Mouse (Mus musculus): ENCODE results near the gene Egflam. TPM values are rescaled to one million over a fixed set of nuclear protein-coding genes. Genes with fewer than 3 reads are reported as not detected.

Gene Egflam
- 1 to 10 TPM; 2.7 to 4.0 TPM for total RNA-seq (2021)

DNA sequence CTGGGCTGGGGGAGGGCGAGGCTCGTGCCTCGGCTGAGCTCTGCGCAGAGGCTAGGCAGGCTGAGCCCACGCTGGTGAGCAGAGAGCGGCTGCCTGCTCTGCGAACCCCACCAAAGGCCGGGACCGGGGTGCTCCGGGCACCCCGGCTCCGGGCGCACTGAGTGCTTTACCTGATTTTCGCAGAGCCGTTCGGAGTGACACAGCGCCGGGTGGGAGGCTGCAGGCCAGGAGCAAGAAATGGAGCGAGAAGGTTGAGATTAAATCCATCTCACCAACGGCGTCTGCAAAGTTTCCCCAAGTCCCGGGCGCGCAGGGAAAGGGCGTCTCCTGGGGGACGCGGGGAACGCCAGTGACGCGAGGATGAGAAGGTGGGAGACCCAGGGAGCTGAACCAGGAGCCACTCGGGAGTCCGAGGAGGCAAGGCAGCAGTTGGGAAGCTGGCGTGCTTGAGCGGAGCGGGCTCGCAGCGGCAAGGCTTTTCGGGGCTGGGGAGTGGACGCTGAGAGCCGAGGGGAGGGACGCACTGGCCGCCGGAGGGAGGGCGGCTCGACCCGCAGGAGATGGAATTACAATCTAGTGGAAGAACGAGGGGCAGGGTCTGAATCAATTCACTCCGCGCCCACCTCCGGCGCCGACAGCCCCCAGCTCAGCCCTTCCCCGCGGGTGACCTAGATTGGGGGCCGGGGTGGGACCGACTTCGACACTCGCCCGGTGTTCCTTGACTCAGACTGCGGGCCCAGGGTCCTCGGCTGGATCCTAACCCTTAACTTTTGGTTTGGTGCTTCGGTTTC, at the start of gene Egflam:
Gene Egflam, minus strand, starts transcription at position 578 of the 791 bp plus-strand sequence.
- peak in 1 of 2 experiments; percentile 3 for DNase-seq (ENCODE audit: extremely low spot score in 1 of 2, low spot score in 1 of 2)

DNA sequence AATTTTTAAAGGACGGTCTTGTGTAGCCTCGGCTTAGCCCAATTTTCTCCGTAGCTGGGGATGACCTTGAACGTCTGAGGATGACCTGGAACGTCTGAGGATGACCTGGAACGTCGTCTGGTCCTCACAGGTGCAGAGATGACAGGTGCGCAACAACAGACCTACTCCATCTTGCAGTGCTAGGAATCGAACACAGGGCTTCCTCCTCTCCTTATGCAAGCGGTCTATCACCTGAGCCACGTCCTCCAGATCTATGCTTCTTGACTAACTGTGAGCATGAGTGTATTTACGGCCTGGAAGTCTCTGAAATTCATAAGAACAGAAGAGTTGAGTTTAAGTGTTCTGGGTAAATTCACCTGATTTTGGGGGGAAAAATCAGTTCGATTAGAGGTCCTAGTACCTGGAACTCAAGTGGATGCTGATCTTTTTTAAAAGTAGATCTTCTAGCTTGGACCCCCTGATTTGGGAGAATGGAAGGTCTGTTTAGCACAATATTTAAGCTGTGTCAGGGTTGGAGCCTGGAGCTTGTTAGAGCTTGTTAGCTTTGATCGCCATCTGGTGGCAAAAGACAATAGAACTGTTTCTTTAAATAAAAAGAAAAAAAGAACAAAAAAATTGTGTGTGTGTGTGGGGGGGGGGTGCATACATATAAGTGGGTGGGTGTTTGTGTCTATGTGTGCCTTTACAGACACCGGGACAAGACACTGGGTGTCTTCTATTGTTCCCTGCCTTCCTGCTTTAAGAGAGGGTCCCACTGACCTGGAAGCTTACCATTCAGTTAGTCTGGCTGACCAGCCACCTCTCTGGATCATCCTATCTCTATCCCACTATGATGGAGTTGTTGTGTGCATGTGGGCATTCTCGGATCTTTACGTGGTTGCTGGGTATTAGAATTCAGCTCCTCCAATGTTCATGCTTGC, 45.5 kb upstream of the Egflam start:
- peak in 1 of 2 experiments; percentile 30 for DNase-seq (ENCODE audit: extremely low spot score in 1 of 2, low spot score in 1 of 2)

DNA sequence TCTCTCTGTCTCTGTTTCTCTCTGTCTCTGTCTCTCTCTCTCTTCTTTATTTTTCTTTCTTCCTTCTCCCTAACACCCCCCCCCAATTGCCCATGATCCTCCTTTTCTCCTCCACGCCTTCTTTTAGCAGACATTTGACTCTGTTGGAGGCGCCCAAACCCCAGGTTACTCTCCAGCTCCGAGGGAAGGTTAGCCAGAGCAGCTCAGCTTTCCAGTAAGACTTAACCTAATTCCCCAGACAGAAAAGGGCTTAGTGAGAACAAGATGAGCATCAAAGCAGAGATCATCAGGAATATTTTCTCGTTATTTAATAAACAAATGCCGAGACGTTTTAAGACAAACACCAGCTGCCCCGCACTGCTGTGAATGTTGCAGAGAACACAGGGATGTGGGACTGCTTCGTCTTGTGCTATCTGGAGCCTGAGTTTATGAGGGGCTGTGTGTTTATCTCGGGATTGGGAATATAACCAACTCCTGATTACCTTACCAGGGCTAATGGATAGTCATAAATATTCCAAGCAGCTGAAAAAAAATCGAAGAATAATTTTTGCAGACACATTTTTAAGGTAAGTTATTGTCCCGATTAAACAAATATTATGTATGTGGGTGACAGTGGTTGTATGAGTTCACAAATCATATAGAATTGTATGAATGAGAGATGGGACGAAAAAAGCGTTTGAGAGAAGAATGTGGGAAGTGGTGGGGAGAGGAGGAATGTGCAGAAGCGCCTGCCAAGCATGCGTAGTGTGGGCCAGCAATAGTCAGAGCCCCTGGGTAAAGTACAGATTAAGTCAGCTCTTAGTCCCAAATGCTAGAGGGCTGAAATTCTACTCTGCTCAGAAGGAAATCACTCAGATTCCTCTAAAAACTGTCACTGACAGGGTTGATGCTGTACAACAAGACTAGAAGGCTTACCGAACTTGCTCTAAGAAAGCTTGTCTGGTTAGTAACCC, 44.2 kb upstream of the Egflam start:
- DNase-seq (ENCODE audit: extremely low spot score in 1 of 2, low spot score in 1 of 2) = no peak

DNA sequence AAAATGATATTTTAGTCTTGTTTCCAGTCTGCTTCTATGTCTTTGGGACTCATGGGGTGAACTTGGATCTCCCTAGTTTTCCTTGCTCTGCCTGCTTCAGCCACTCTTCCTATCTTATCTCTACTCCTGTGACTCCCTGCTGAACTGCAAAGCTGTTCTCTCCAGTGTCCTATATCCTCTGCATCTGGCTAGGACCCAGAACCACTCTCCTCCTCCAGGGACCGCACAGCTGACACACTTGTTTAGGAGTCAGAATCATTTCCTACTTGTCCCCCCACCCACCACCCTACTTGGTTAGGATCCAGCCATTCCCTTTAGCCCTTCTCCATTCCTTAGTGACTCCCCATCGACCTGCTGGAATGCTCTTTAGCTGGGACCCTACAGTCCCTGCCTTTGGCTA, 26.1 kb upstream of the Egflam start:
- DNase-seq (ENCODE audit: extremely low spot score in 1 of 2, low spot score in 1 of 2) = no peak

DNA sequence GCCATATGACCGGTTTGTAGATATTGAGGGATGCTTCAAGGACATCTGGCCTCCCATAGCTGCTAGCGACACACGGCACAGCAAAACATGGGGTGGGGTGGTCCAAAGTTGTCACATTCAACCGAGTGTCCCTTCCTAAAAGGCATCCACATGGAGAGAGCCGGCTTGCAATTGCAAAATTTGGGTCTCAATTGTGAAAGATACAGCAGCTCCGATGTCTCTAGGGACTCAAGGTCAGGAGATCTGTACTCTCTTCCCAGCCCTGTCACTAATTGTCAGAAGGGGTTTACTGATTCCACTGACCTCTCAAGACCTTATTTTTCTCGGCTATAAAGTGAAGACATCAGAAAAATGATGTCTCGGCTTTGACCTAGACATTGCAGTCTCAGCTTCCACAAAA, 6.3 kb upstream of the Egflam start:
- DNase-seq (ENCODE audit: extremely low spot score in 1 of 2, low spot score in 1 of 2) = no peak

DNA sequence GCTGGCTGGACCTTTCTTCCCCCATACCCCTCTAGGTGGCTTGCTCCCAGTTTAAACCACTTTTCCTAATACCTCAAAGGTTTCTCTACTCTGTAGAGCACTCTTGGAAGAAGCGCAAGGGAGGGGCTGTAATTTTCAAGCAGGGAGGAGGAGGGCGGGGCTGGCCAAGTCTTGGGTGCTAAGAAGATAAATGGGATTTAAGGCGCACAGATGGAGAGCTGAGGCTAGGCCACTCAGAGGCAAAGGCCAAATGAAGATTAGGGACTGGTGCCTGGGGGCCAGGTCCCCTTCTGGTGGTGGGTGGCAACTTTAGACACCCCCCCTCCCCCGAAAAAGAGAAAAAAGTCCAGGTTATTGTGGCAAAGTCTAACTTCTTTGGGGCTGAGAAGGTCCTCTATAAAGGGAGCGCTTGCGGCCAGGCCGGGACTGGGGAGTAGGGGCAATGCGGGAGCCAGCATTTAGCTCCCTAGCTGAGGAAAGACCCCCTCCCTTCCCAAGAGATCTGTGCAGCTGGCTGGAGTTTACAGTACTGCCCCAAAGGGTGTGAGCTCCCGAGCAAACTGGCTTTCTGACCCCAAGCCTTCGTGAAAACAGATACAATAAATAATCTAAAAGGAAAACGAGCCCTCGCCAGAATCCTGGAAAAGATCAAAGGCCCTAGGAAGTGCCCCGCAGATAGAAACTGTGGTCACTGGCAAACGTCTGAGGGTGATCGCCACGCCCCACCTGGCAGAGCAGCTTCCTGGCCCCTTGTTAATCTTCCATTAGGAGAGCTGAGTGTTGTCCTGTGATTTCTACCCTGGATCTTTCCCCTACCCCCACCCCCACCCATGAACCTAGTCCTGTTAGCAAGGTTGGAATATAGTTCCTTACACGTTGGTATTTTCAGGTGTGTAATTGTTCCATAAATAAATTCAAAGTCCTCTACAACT, 680 bp upstream of the Egflam start:
- DNase-seq (ENCODE audit: extremely low spot score in 1 of 2, low spot score in 1 of 2) = no peak

DNA sequence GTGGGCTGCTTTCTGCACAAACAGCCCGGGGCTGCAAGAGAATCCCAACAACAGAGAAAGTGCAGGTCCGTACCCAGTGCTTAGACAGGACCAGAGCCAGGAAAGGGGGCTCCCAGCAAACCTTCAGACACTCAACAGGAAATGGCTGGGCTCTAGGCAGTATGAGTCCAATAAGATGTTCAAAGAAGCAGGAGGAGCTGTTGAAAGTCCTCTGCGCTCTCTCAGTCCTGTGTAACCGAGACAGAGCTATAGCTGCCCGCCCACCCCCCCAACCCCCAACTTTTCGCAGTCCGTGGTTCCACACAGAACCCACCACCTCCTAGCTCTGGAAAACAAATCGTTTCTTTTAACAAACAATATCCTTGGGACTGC, 763 bp downstream of the Egflam start:
- no peak for DNase-seq (ENCODE audit: extremely low spot score in 1 of 2, low spot score in 1 of 2)

DNA sequence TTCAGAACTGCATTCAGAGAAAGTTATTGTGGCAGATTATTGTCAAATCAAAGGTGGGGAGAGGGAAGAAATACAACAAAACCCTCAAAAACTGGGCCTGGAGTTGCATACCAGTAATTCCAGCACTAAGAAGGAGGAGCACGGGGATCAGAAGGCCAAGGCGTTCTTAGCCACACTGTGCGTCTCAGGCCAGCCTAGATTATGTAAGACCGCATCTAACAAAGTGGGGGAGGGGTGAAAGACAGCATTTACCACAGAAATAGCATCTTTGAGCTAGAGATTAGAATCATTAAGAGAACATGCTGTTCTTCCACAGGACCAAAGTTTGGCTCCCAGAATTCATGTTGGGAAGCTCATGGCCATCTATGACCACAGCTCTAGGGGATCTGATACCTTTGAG, 14.8 kb downstream of the Egflam start:
- DNase-seq (ENCODE audit: extremely low spot score in 1 of 2, low spot score in 1 of 2) = no peak

DNA sequence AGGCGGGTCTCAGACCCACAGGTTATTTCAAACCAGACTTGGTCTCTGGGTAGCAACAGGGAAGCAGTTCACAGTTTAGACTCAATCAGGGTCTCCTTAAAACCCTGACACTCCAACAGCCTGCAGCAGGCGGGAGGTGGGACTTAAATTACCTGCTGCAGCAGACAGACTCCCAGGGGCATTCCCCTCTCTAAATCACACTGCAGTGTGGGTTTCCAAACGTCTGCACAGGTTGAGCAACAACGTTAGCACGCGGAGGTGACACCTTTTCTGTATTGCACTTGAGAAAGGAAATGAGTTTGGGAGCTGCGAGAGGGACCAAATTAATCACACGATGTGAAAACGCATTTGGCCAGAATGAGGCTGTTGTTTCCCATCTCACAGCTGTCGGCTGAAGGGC, 15.7 kb downstream of the Egflam start:
- no peak for DNase-seq (ENCODE audit: extremely low spot score in 1 of 2, low spot score in 1 of 2)

DNA sequence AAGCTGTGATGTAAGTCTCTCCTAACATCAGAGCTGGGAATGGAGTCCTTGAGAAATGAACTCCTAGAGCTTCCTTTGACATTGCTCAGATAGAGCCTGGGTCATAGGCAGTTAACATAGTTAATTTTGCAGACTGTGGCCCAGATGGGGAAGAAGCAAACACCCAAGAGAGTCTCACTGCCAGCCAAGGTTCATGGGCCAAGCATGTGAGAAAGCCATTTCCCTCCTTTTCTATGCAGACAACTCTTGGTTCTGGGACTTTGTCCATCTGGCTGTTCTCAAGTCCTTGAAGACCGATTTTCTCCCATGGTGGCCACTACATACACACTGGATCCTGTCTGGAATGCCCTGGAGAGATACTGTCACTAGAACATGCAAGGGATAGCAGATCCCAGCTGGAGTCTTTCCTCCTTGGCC, 45.6 kb downstream of the Egflam start:
- DNase-seq (ENCODE audit: extremely low spot score in 1 of 2, low spot score in 1 of 2) = no peak

DNA sequence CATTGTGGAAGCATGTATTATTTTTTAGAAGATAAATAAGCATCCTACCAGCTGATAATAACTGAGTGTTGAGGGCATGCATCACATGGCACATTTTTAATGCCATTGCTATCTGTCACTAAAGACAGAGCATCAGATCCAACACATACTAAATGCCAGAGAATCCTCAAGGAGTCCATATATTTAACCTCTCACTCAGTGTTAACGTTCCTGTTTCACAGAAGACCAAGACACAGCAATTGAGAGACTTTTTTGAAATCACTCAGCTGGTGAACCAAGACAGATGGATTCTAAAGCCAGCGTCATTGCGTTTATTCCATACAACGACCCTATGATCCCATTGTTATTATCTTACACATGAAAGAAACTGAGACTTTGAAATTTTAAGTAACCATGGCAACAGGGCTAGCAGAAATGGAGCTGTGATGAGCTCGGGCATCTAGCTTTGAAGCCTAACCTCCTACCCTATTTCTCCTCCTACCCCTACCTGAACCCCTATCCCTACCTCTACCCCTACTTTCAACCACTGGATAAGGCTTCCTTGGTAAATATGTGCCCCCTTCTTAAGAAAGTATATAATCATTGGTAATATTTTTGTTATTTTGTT, 57.4 kb downstream of the Egflam start:
- no peak for DNase-seq (ENCODE audit: extremely low spot score in 1 of 2, low spot score in 1 of 2)

DNA sequence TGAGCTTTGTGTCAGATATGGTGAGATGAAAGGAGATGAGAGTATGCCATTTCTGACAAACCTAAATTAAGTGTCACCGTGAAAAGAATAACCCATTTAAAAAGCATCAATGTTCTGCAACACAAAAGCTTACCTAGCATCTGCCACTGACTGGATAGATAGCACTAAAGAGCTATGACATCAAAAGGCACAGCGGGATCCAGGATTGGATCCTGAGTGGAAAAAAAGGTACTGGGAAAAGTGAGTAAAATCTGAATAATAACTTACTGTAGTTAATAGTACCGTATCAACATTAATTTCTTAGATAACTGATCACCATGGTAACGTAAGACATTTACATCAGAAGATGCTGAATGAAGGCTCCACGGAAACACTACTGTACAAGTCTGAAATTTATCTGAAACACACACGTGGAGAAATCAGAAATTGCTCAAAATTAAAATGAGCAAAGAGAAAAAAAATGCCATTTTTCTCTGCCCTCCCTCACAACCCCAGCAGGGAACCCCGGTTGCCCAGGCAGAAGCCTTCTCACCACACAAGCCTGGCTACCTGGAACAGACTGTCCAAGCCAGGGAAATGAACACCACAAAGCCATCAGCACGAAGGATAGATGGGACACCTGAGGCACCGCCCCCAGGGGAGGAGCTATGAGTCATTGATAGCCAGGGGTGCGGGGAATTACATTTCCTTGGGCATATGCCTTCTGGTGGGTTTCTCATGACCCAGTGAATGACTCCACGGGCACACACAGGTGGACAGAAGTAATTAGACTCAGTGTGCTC, 63.5 kb downstream of the Egflam start:
- no peak for DNase-seq (ENCODE audit: extremely low spot score in 1 of 2, low spot score in 1 of 2)

DNA sequence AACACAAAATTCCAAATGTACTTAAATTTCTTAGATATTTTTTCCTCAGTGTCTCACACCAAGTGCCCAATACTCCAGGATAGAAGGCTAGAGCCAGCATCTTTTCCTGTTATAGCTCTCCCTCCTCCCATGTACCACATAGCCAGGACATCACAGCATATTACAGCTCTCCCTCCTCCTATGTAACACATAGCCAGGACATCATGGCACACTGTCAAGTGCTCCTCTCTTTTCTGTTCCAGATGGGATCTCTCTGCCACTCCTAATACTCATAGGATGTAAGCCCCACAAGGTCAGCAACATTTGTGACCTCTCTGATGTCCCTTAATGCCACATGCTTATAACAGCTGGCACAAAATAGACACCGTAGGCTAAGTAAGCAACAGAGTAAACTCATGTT, 65.3 kb downstream of the Egflam start:
- DNase-seq (ENCODE audit: extremely low spot score in 1 of 2, low spot score in 1 of 2) = no peak

DNA sequence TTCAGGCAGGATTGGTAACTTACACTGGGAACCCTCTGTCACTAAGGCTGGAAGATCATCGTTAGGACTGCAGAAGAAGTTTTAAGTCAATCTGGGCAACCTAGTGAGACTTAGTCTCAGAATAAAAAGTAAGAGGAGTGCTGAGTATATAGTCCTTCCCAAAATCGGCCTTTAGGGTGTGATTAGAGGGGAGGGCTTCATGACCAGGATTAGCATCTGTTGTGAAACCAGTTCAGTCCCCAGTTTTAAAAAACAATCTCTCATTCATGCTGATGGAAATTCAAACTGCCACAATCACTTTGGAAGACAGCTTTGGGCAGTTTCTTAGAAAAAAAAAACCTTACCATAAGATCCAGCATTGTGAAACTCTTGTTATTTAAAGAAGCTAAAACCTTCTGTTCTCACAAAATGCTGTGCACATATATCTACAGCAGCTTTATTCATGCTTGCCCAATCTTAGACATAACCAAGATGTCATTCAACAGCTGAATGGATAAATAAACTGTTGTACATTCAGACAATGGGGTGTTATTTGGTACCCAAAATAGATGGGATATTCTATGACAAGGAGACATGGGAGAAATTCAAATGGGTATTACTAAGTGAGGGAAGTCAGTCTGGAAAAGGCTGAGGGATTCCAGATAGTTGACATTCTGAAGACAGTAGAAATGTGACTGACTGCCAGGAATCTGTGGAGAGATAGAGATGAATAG, 75.4 kb downstream of the Egflam start:
- no peak for DNase-seq (ENCODE audit: extremely low spot score in 1 of 2, low spot score in 1 of 2)

DNA sequence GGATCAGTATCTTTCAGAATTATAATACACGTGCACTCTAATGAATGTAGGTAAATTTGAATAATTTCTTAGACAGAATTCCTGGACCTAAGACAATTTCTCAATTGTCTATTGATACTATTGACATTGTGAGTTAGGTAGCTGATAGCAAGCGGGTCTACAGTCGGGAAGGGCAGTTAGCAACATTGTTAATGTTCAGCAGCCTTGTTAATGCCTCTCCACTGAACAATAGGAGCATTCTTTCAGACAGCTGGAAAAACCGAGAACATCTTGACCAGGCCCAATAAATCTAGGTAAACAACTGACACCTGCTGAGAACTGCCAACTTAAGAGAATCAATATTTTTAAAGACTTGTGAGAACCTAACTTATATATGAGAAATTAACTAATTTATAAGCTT, 77.3 kb downstream of the Egflam start:
- DNase-seq (ENCODE audit: extremely low spot score in 1 of 2, low spot score in 1 of 2) = no peak

DNA sequence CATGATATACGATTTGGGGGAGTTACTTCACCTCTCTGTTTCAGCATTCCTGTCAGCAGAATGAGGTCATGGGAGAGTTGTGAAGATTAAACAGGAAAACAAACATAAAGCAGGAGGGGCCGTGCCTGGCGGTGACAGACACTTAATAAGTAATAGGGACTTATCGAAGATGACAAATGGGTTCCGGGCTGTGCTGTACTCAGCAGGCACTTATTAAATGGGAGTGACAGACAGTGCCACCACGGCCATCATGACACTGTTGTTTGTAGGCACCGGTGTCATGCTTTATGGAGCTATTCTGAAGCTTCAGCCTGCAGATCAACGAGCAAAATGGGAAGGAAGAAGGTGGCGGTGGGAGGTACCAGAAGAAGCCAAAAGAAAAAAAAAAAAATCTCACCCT, 82.7 kb downstream of the Egflam start:
- no peak for DNase-seq (ENCODE audit: extremely low spot score in 1 of 2, low spot score in 1 of 2)

DNA sequence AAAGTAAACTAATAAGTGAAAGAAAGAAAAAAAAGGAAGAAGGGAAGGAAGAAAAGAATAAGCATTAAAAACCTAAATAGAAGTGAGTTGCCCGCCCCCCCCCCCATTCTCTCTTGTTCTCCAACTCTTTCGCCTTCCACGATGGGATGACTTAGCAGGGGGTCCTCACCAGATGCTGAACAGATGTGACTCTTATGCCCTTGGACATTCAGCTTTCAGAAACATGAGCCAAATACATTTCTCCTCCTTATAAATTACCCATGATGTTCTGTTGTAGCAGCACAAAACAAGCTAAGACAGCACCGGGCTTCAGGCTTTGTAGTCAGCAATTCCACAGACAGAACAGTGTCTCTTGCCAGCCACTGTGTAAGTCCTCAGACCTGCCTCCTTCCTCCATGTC, 89.5 kb downstream of the Egflam start:
- no peak for DNase-seq (ENCODE audit: extremely low spot score in 1 of 2, low spot score in 1 of 2)

DNA sequence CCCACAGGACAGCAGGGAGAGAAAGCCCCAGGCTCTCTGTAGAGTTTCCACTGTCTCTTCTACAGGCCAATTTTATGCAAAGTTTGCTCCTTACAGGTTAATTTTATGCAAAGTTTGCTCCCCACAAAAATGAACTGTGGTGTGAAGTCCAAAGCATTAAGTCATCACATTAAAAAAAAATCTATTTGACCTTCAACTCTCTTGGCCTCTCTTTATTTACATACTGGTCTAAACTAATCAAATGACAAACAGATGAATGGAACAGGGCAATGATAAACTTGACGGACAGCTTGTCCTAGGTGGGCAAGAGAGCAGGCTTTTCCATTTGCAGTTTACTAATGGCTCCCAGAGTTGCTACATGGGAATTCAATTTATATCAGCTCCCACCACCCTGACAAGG, 98.3 kb downstream of the Egflam start:
- no peak for DNase-seq (ENCODE audit: extremely low spot score in 1 of 2, low spot score in 1 of 2)

Data from layer of hippocampus, postnatal 25 days (tissue).